In the genomic region with DNA sequence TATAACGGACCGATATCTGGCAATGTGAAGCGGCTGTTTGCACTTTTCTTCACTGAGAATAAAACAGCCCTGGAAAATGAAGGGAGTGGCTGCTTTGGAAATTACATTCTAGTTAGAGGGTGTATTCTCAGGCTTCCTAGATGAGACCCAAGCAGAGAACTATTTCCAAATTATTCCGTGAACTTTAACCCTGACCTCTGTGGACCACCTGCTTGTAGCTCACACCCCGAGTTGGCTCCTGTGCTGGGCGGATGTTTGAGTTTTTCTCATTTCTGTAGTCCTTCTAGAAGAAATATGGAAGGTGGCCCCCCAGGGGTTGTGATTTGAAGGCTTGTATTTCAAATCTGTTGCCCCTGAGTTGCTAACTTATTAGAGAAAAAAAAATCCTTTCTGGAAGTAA, we compare ENCODE assay signal across 15 mouse cellular contexts. TPM values are rescaled to one million over a fixed set of nuclear protein-coding genes. Genes with fewer than 3 reads are reported as not detected.
A peak's percentile ranks its signal among the peaks of the same experiment; 100 is the strongest.
DNase-seq lines count a peak whose midpoint lies in the region; ATAC-seq lines count a peak whose summit lies in the region.
"Had no signal": no experiment of that assay in that cellular context is flagged by ENCODE, and none has a peak within 500 bp of the region (broad histone marks: within the 10 kb centered on the region; RNA-seq: fewer than 3 reads in every experiment).

No protein-coding gene starts in this region.

- 38% methylated on average over 6 of the region's 6 CpGs for WGBS in heart, embryonic 13.5 days
- WGBS in kidney, embryonic 16.5 days, result 56% methylated on average over 6 of the region's 6 CpGs
- WGBS in limb, embryonic 15.5 days, result 54% methylated on average over 6 of the region's 6 CpGs

- ATAC-seq in heart, embryonic 13.5 days (ENCODE audit: extremely low read depth, insufficient number of reproducible peaks, low FRiP score, low TSS enrichment), result no peak
- peak; percentile 39; the same call in 1 of the 2 replicates for ATAC-seq in kidney, embryonic 16.5 days (ENCODE audit: low FRiP score, low TSS enrichment)
- ATAC-seq in limb, embryonic 15.5 days (ENCODE audit: insufficient number of reproducible peaks, low FRiP score, low TSS enrichment, low read depth), result no peak
- ATAC-seq: inflammation-experienced regulatory T-cells, adult 6 months; liver, embryonic 12.5 days had no signal

- H3K9me3 ChIP-seq in heart, embryonic 13.5 days, result no peaks in the 10 kb centered on the region
- no peaks in the 10 kb centered on the region for H3K9me3 ChIP-seq in kidney, embryonic 16.5 days (ENCODE audit: low read length)
- H3K9me3 ChIP-seq in limb, embryonic 15.5 days, result no peaks in the 10 kb centered on the region
- H3K9me3 ChIP-seq: embryonic facial prominence, embryonic 15.5 days; forebrain, embryonic 12.5 days; hindbrain, embryonic 12.5 days; liver, embryonic 12.5 days had no signal

- peak overlapping the region; percentile 43 for H3K4me2 ChIP-seq in heart, embryonic 13.5 days
- no peak overlapping the region for H3K4me2 ChIP-seq in kidney, embryonic 16.5 days (replicated peaks; ENCODE audit: low read depth, low read length)
- no peak overlapping the region for H3K4me2 ChIP-seq in limb, embryonic 15.5 days
- H3K4me2 ChIP-seq: embryonic facial prominence, embryonic 15.5 days; forebrain, embryonic 12.5 days; hindbrain, embryonic 12.5 days; liver, embryonic 12.5 days had no signal

- peak overlapping the region; percentile 24 for H3K9ac ChIP-seq in heart, embryonic 13.5 days
- H3K9ac ChIP-seq in kidney, embryonic 16.5 days (replicated peaks; ENCODE audit: low read length), result no peak overlapping the region
- H3K9ac ChIP-seq in limb, embryonic 15.5 days, result no peak overlapping the region
- H3K9ac ChIP-seq: embryonic facial prominence, embryonic 15.5 days; forebrain, embryonic 12.5 days; hindbrain, embryonic 12.5 days; liver, embryonic 12.5 days had no signal

- H3K4me3 ChIP-seq in heart, embryonic 13.5 days, result peak overlapping the region; percentile 1; the same call in 1 of the 2 replicates
- no peak overlapping the region for H3K4me3 ChIP-seq in kidney, embryonic 16.5 days (ENCODE audit: low read length)
- no peak overlapping the region for H3K4me3 ChIP-seq in brown adipose tissue, adult 24 weeks (ENCODE audit: insufficient read depth, low read depth, low read length)
- no peak overlapping the region for H3K4me3 ChIP-seq in limb, embryonic 15.5 days
- H3K4me3 ChIP-seq: embryonic facial prominence, embryonic 15.5 days; forebrain, embryonic 12.5 days; hindbrain, embryonic 12.5 days; liver, embryonic 12.5 days had no signal

- intact Hi-C loops in heart, postnatal 10 days (cut with DNase I), result loop anchor here (2.0 kb wide), 1 partner anchor 19 kb away; no protein-coding TSS in a partner anchor

- no peak for DNase-seq in heart, postnatal 10 days
- no peak for DNase-seq in kidney, postnatal 10 days
- DNase-seq in cerebellum, adult 18-20 months, result no peak
- DNase-seq: cerebellum, adult 9-11 months; midbrain, embryonic 14.5 days; thymus, adult 2 months had no signal

- peaks cover 18% of the 10 kb centered on the region for H3K36me3 ChIP-seq in heart, embryonic 13.5 days
- H3K36me3 ChIP-seq in kidney, embryonic 16.5 days (ENCODE audit: insufficient read depth, low read length), result no peaks in the 10 kb centered on the region
- peaks cover 14% of the 10 kb centered on the region for H3K36me3 ChIP-seq in limb, embryonic 15.5 days
- H3K36me3 ChIP-seq: embryonic facial prominence, embryonic 15.5 days; forebrain, embryonic 12.5 days; hindbrain, embryonic 12.5 days; liver, embryonic 12.5 days had no signal

- H3K27me3 ChIP-seq in heart, embryonic 13.5 days (replicated peaks), result no peaks in the 10 kb centered on the region
- H3K27me3 ChIP-seq in kidney, embryonic 16.5 days (ENCODE audit: insufficient read depth, low read length), result no peaks in the 10 kb centered on the region
- H3K27me3 ChIP-seq in limb, embryonic 15.5 days, result no peaks in the 10 kb centered on the region
- H3K27me3 ChIP-seq: embryonic facial prominence, embryonic 15.5 days; forebrain, embryonic 12.5 days; hindbrain, embryonic 12.5 days; liver, embryonic 12.5 days had no signal

- peaks cover 31% of the 10 kb centered on the region for H3K4me1 ChIP-seq in heart, embryonic 13.5 days
- H3K4me1 ChIP-seq in kidney, embryonic 16.5 days (ENCODE audit: insufficient read depth, low read length), result peaks cover 10% of the 10 kb centered on the region
- H3K4me1 ChIP-seq in brown adipose tissue, adult 24 weeks (ENCODE audit: control insufficient read depth, insufficient read depth, insufficient read length, low read length), result peaks cover 19% of the 10 kb centered on the region
- peaks cover 13% of the 10 kb centered on the region; the same call in 1 of the 2 replicates for H3K4me1 ChIP-seq in limb, embryonic 15.5 days
- H3K4me1 ChIP-seq: hindbrain, embryonic 12.5 days had no signal

- peak overlapping the region; percentile 83 for H3K27ac ChIP-seq in heart, embryonic 13.5 days (replicated peaks)
- peak overlapping the region; percentile 35; the same call in 1 of the 2 replicates for H3K27ac ChIP-seq in kidney, embryonic 16.5 days (ENCODE audit: low read length)
- H3K27ac ChIP-seq in brown adipose tissue, adult 24 weeks (replicated peaks; ENCODE audit: low read depth, low read length), result peak overlapping the region; percentile 69
- H3K27ac ChIP-seq in limb, embryonic 15.5 days, result peak overlapping the region; percentile 71
- H3K27ac ChIP-seq: embryonic facial prominence, embryonic 15.5 days; forebrain, embryonic 12.5 days; hindbrain, embryonic 12.5 days; liver, embryonic 12.5 days had no signal

RNA-seq across cellular contexts. Expression of a gene that starts 23.3 kb away (rescaled TPM):
- 3.8 and 4.3 TPM in 2 replicates for polyA plus RNA-seq in heart, embryonic 13.5 days (2015; fragmentation: Nextera tagmentation; extraction: Ambion mirVana)
- 10 to 100 TPM; 23.1 to 26.2 TPM for total RNA-seq in heart, postnatal 10 days (2021)
- polyA plus RNA-seq in kidney, embryonic 16.5 days (2015; fragmentation: Nextera tagmentation; extraction: Ambion mirVana), result 5.3 and 5.7 TPM in 2 replicates
- 29.4 and 29.9 TPM in 2 replicates for polyA plus RNA-seq in brown adipose tissue, adult 24 weeks (2012; ENCODE audit: insufficient read depth, insufficient read length, missing spikeins)
- 10.1 and 10.2 TPM in 2 replicates for polyA plus RNA-seq in limb, embryonic 15.5 days (2015; fragmentation: Nextera tagmentation; extraction: Ambion mirVana)
